ENCODE assay signal across 27 mouse cellular contexts in genomic region chr9:46191234-46191633, GRCm38 (mm10). TPM values are rescaled to one million over a fixed set of nuclear protein-coding genes. Genes with fewer than 3 reads are reported as not detected.
DNase-seq lines count a peak whose midpoint lies in the region; ATAC-seq and TF ChIP-seq lines count a peak whose summit lies in the region.
"Had no signal": no experiment of that assay in that cellular context is flagged by ENCODE, and none has a peak within 500 bp of the region (broad histone marks: within the 10 kb centered on the region; RNA-seq: fewer than 3 reads in every experiment).

No protein-coding gene starts in this region.

- no peak for TF ChIP-seq CTCF in layer of hippocampus, adult 2 months (conservative IDR thresholded peaks at IDR 0.05)

- WGBS in heart, embryonic 13.5 days, result 49% methylated on average over 8 of the region's 8 CpGs
- 54% methylated on average over 8 of the region's 8 CpGs for WGBS in embryonic facial prominence, embryonic 14.5 days

- H3K4me2 ChIP-seq in heart, embryonic 13.5 days, result no peak overlapping the region
- H3K4me2 ChIP-seq in embryonic facial prominence, embryonic 14.5 days (ENCODE audit: low read depth, low read length), result no peak overlapping the region
- H3K4me2 ChIP-seq: hindbrain, embryonic 13.5 days; lung, embryonic 15.5 days; neural tube, embryonic 15.5 days had no signal

- H3K9me3 ChIP-seq in heart, embryonic 13.5 days, result no peaks in the 10 kb centered on the region
- H3K9me3 ChIP-seq in embryonic facial prominence, embryonic 14.5 days (ENCODE audit: control insufficient read depth, low read length), result no peaks in the 10 kb centered on the region
- H3K9me3 ChIP-seq: G1E; hindbrain, embryonic 13.5 days; lung, embryonic 15.5 days; neural tube, embryonic 15.5 days had no signal

- H3K36me3 ChIP-seq in heart, embryonic 13.5 days, result peaks cover 21% of the 10 kb centered on the region
- peaks cover 18% of the 10 kb centered on the region for H3K36me3 ChIP-seq in embryonic facial prominence, embryonic 14.5 days (ENCODE audit: control insufficient read depth, insufficient read depth, low read length)

- no peaks in the 10 kb centered on the region for H3K27me3 ChIP-seq in heart, embryonic 13.5 days (replicated peaks)
- no peaks in the 10 kb centered on the region for H3K27me3 ChIP-seq in embryonic facial prominence, embryonic 14.5 days (replicated peaks; ENCODE audit: control insufficient read depth, insufficient read depth, low read length)
- H3K27me3 ChIP-seq: CH12.LX; hindbrain, embryonic 13.5 days; lung, embryonic 15.5 days; neural tube, embryonic 15.5 days; Patski had no signal

- peak overlapping the region; percentile 56; the same call in 1 of the 2 replicates for H3K27ac ChIP-seq in heart, embryonic 13.5 days (replicated peaks)
- peak overlapping the region; percentile 29; the same call in 1 of the 2 replicates for H3K27ac ChIP-seq in layer of hippocampus, adult 2 months
- peak overlapping the region; percentile 50 for H3K27ac ChIP-seq in embryonic facial prominence, embryonic 14.5 days (replicated peaks; ENCODE audit: low read depth, low read length)
- H3K27ac ChIP-seq: hindbrain, embryonic 13.5 days; liver, embryonic 14.5 days; lung, embryonic 15.5 days; neural tube, embryonic 15.5 days had no signal

- H3K4me1 ChIP-seq in heart, embryonic 13.5 days, result peaks cover 28% of the 10 kb centered on the region
- H3K4me1 ChIP-seq in embryonic facial prominence, embryonic 14.5 days (ENCODE audit: control insufficient read depth, insufficient read depth, low read length), result no peaks in the 10 kb centered on the region; the same call in 1 of the 2 replicates
- H3K4me1 ChIP-seq: neural tube, embryonic 15.5 days had no signal

- DNase-seq in heart, adult 9 months (ENCODE audit: low spot score in 2 of 2), result no peak
- no peak for DNase-seq in layer of hippocampus, adult 2 months (ENCODE audit: low spot score in 2 of 2)
- DNase-seq in layer of hippocampus, adult 8-10 months (ENCODE audit: low spot score in 2 of 2), result no peak
- DNase-seq in brain, adult 2 months (ENCODE audit: low read depth, low spot score), result peak; percentile 35
- DNase-seq in embryonic facial prominence, embryonic 14.5 days (ENCODE audit: low spot score), result no peak
- no peak for DNase-seq in retina, postnatal 1 day
- DNase-seq: adrenal gland, postnatal 36 days; cerebellum, adult 11 months; cerebellum, postnatal 36 days; gastrocnemius, postnatal 14 days; layer of hippocampus, postnatal 36 days; thymus, adult 2 months had no signal

- 0 out of 2 replicates have a peak overlapping the region, but pooled peaks have one; percentile 2 for H3K9ac ChIP-seq in heart, embryonic 13.5 days
- no peak overlapping the region for H3K9ac ChIP-seq in embryonic facial prominence, embryonic 14.5 days (ENCODE audit: low read depth, low read length)
- H3K9ac ChIP-seq: forebrain, postnatal 0 days; hindbrain, embryonic 13.5 days; liver, embryonic 14.5 days; lung, embryonic 15.5 days; neural tube, embryonic 15.5 days had no signal

- no peak overlapping the region for H3K4me3 ChIP-seq in heart, embryonic 13.5 days
- no peak overlapping the region for H3K4me3 ChIP-seq in layer of hippocampus, adult 2 months
- H3K4me3 ChIP-seq in embryonic facial prominence, embryonic 14.5 days (ENCODE audit: low read depth, low read length), result no peak overlapping the region
- H3K4me3 ChIP-seq: hindbrain, embryonic 13.5 days; lung, embryonic 15.5 days; neural tube, embryonic 15.5 days had no signal

- no peak for ATAC-seq in heart, embryonic 13.5 days (ENCODE audit: extremely low read depth, insufficient number of reproducible peaks, low FRiP score, low TSS enrichment)
- ATAC-seq in embryonic facial prominence, embryonic 14.5 days (ENCODE audit: low read depth), result no peak
- ATAC-seq: forebrain, postnatal 0 days; Patski had no signal

RNA-seq across cellular contexts. Expression of gene Apoa1, which starts 37.1 kb away (rescaled TPM):
- polyA plus RNA-seq in heart, embryonic 13.5 days (2015; fragmentation: Nextera tagmentation; extraction: Ambion mirVana), result 11.2 and 68.6 TPM in 2 replicates
- total RNA-seq in layer of hippocampus, adult 2 months (2021), result not detected
- under 1 TPM in 3 of 4 experiments, not detected in 1; 0.38 to 0.47 (median 0.41) TPM for total RNA-seq in layer of hippocampus, adult 8-10 months (2022)
- 0.71 and 1.0 TPM in 2 replicates for polyA plus RNA-seq in embryonic facial prominence, embryonic 14.5 days (2014; fragmentation: Nextera tagmentation; extraction: Ambion mirVana)
- total RNA-seq: CH12.LX; G1E; gastrocnemius, postnatal 14 days; heart, adult 18-20 months; layer of hippocampus, postnatal 36 days; megakaryocyte-erythroid progenitor cell, adult 5-6 weeks had no signal
- polyA plus RNA-seq: Patski had no signal

RNA-seq across cellular contexts. Expression of gene Apoc3, which starts 44.2 kb away (rescaled TPM):
- polyA plus RNA-seq in heart, embryonic 13.5 days (2015; fragmentation: Nextera tagmentation; extraction: Ambion mirVana), result not detected in 2 replicates
- 1 to 10 TPM in 1 of 2 experiments, not detected in 1; 1.0 TPM for total RNA-seq in layer of hippocampus, adult 2 months (2021)
- total RNA-seq in layer of hippocampus, adult 8-10 months (2022), result 1 to 10 TPM in 1 of 4 experiments, under 1 TPM in 1, not detected in 2; 0.86 to 2.0 TPM
- not detected in 2 replicates for polyA plus RNA-seq in embryonic facial prominence, embryonic 14.5 days (2014; fragmentation: Nextera tagmentation; extraction: Ambion mirVana)
- total RNA-seq: CH12.LX; forebrain, postnatal 0 days; gastrocnemius, postnatal 14 days; megakaryocyte-erythroid progenitor cell, adult 5-6 weeks had no signal
- polyA plus RNA-seq: forebrain, embryonic 11.5 days; G1E; hindbrain, embryonic 13.5 days; limb, embryonic 14.5 days; lung, embryonic 15.5 days; neural tube, embryonic 15.5 days; Patski had no signal

RNA-seq across cellular contexts. Expression of gene Apoa4, which starts 49.3 kb away (rescaled TPM):
- polyA plus RNA-seq in heart, embryonic 13.5 days (2015; fragmentation: Nextera tagmentation; extraction: Ambion mirVana), result not detected in 2 replicates
- not detected for total RNA-seq in layer of hippocampus, adult 2 months (2021)
- total RNA-seq in layer of hippocampus, adult 8-10 months (2022), result not detected
- 0.13 TPM in 1 of 2 replicates, not detected in the other for polyA plus RNA-seq in embryonic facial prominence, embryonic 14.5 days (2014; fragmentation: Nextera tagmentation; extraction: Ambion mirVana)
- total RNA-seq: CH12.LX; forebrain, postnatal 0 days; G1E; gastrocnemius, postnatal 14 days; heart, adult 18-20 months; layer of hippocampus, adult 18-20 months; layer of hippocampus, postnatal 36 days; left cerebral cortex, postnatal 14 days; megakaryocyte-erythroid progenitor cell, adult 5-6 weeks had no signal
- polyA plus RNA-seq: forebrain, embryonic 11.5 days; forebrain, postnatal 0 days; G1E; hindbrain, embryonic 13.5 days; neural tube, embryonic 15.5 days; Patski had no signal
